Mouse (Mus musculus): ENCODE data around the gene Gpr33. TPM values are rescaled to one million over a fixed set of nuclear protein-coding genes. Genes with fewer than 3 reads are reported as not detected.
A peak's percentile ranks its signal among the peaks of the same experiment; 100 is the strongest.

Gene Gpr33
- polyA plus RNA-seq, 1 experiment from 2014 or later: not detected

- Histone ChIP-seq H3K4me3 (ENCODE audit: low read depth, low read length) (no peak overlapping the region), H3K27ac (ENCODE audit: low read depth, low read length) (no peak overlapping the region), H3K9me3 (ENCODE audit: control insufficient read depth, low read length) (no peaks in the 10 kb centered on the region), H3K27me3 (ENCODE audit: control insufficient read depth, insufficient read depth, low read length) (no peaks in the 10 kb centered on the region), H3K4me2 (ENCODE audit: low read depth) (no peak overlapping the region), H3K36me3 (ENCODE audit: control insufficient read depth, insufficient read depth, low read length) (no peaks in the 10 kb centered on the region), H3K9ac (ENCODE audit: low read length) (no peak overlapping the region), H3K4me1 (ENCODE audit: control insufficient read depth, insufficient read depth, low read length) (no peaks in the 10 kb centered on the region)
- ATAC-seq (ENCODE audit: insufficient read depth, low FRiP score, low TSS enrichment) (no peak), DNase-seq (ENCODE audit: low spot score) (no peak)
- WGBS: 41% methylated on average over 9 of the region's 9 CpGs
Observed at GRCm38 (mm10) chr12:52013274-52013673, 14.6 kb downstream of the Gpr33 start.

- H3K4me1 ChIP-seq (ENCODE audit: control insufficient read depth, insufficient read depth, low read length): no peaks in the 10 kb centered on the region
- H3K9me3 ChIP-seq (ENCODE audit: control insufficient read depth, low read length): no peaks in the 10 kb centered on the region
- no peaks in the 10 kb centered on the region for H3K27me3 ChIP-seq (ENCODE audit: control insufficient read depth, insufficient read depth, low read length)
- no peak overlapping the region for H3K4me2 ChIP-seq (ENCODE audit: low read depth)
- no peak overlapping the region for H3K4me3 ChIP-seq (ENCODE audit: low read depth, low read length)
- H3K27ac ChIP-seq (ENCODE audit: low read depth, low read length): no peak overlapping the region
- no peaks in the 10 kb centered on the region for H3K36me3 ChIP-seq (ENCODE audit: control insufficient read depth, insufficient read depth, low read length)
- ATAC-seq (ENCODE audit: insufficient read depth, low FRiP score, low TSS enrichment) (no peak), DNase-seq (ENCODE audit: low spot score) (no peak)
- no peak overlapping the region for H3K9ac ChIP-seq (ENCODE audit: low read length)
- WGBS: 81% methylated on average over 8 of the region's 8 CpGs
Observed at GRCm38 (mm10) chr12:52012159-52012558, 15.7 kb downstream of the Gpr33 start.

- Histone ChIP-seq H3K4me1 (ENCODE audit: control insufficient read depth, insufficient read depth, low read length) (no peaks in the 10 kb centered on the region), H3K9ac (ENCODE audit: low read length) (no peak overlapping the region), H3K4me3 (ENCODE audit: low read depth, low read length) (no peak overlapping the region), H3K27me3 (ENCODE audit: control insufficient read depth, insufficient read depth, low read length) (no peaks in the 10 kb centered on the region), H3K36me3 (ENCODE audit: control insufficient read depth, insufficient read depth, low read length) (no peaks in the 10 kb centered on the region), H3K9me3 (ENCODE audit: control insufficient read depth, low read length) (no peaks in the 10 kb centered on the region), H3K27ac (ENCODE audit: low read depth, low read length) (no peak overlapping the region), H3K4me2 (ENCODE audit: low read depth) (no peak overlapping the region)
- DNase-seq (ENCODE audit: low spot score) (no peak), ATAC-seq (ENCODE audit: insufficient read depth, low FRiP score, low TSS enrichment) (no peak)
- WGBS: 70% methylated on average over 2 of the region's 2 CpGs
Observed at GRCm38 (mm10) chr12:52010630-52010961, 17.3 kb downstream of the Gpr33 start.

DNA sequence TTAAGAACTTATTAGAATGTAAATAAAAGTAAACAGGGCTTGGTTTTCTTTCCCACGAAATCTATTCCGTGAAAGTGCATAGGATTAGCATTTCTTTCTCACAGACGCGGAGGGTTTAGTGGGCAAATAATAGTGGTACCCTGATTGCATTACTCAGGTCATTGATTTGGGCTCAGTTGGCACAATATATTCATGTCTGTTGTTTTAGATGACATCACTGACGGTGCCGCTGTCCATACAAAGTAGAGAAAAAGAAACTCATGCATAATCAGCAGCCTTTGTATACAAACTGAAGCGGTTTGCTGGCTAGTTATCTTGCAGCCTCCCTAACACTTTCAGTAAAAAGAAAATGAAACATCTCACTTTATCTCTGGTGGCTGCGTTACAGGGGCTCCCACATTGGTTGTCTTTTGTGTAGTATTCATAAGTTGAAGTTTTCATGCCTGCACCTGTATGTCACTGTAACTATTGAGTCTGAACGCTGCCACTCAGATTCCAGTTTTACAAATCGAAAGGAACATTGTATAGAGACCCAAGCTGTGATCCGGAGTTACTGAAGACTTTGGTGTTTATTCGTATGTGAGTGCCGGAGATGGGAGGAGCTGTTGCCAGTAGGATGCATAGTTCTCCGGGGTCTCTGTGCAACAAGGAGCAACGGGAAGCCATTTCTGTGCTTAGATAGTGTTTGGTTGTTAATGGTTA lies 17.8 kb downstream of the Gpr33 start:
- H3K9me3 ChIP-seq (ENCODE audit: control insufficient read depth, low read length): no peaks in the 10 kb centered on the region
- no peaks in the 10 kb centered on the region for H3K27me3 ChIP-seq (ENCODE audit: control insufficient read depth, insufficient read depth, low read length)
- H3K36me3 ChIP-seq (ENCODE audit: control insufficient read depth, insufficient read depth, low read length): no peaks in the 10 kb centered on the region
- no peak overlapping the region for H3K27ac ChIP-seq (ENCODE audit: low read depth, low read length)
- no peaks in the 10 kb centered on the region for H3K4me1 ChIP-seq (ENCODE audit: control insufficient read depth, insufficient read depth, low read length)
- no peak overlapping the region for H3K4me3 ChIP-seq (ENCODE audit: low read depth, low read length)
- no peak; the same call in 1 of the 2 replicates for ATAC-seq (ENCODE audit: insufficient read depth, low FRiP score, low TSS enrichment)
- peak; percentile 16 for DNase-seq (ENCODE audit: low spot score)
- 60% methylated on average over 15 of the region's 15 CpGs for WGBS
- H3K4me2 ChIP-seq (ENCODE audit: low read depth): peak overlapping the region; percentile 12; the same call in 1 of the 2 replicates
- H3K9ac ChIP-seq (ENCODE audit: low read length): no peak overlapping the region

GRCm38 (mm10) chr12:52006633-52006994 lies 21.2 kb downstream of the Gpr33 start:
- Histone ChIP-seq H3K9ac (ENCODE audit: low read length) (no peak overlapping the region), H3K36me3 (ENCODE audit: control insufficient read depth, insufficient read depth, low read length) (no peaks in the 10 kb centered on the region), H3K9me3 (ENCODE audit: control insufficient read depth, low read length) (no peaks in the 10 kb centered on the region), H3K4me3 (ENCODE audit: low read depth, low read length) (peak overlapping the region; percentile 56; the same call in 1 of the 2 replicates), H3K4me2 (ENCODE audit: low read depth) (peak overlapping the region; percentile 53; the same call in 1 of the 2 replicates), H3K27me3 (ENCODE audit: control insufficient read depth, insufficient read depth, low read length) (no peaks in the 10 kb centered on the region), H3K4me1 (ENCODE audit: control insufficient read depth, insufficient read depth, low read length) (no peaks in the 10 kb centered on the region), H3K27ac (ENCODE audit: low read depth, low read length) (no peak overlapping the region)
- WGBS: 50% methylated on average over 5 of the region's 5 CpGs
- no peak for DNase-seq (ENCODE audit: low spot score)
- peak; percentile 49 for ATAC-seq (ENCODE audit: insufficient read depth, low FRiP score, low TSS enrichment)

DNA sequence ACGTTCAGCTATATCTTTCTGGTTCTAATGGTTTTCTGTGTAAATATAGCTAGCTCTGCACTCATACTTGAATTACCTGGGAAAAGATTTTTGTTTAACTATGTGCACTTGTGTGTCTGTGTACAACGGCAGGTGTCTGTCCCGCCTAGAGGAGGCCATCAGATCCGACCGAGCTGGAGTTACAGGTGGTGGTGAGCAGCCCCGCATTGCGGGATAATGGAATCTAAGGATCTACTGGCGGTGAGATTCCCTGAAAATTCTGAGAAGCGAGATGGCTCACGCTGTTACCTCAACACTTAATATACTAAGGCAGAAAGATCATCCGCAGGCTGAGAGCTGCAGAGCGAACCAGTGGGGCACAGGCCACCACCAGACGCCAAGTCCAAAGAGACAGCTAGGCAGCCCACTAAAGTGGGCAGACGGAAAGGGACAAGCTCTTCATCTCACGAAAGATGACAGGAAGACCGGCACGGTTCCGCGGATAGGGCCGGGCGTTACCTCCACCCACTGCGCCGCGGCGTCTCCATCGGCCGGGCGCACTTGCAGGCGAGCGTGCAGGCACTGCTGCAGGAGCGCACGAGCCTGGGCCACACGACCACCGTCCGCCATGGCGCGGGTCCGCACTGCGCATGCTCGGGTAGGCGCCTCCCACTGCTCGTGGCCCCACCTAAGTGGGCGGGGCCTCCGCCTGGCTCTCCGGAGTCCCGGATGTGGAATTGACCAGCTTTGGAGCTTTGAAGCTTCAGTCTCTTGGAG lies 21.8 kb downstream of the Gpr33 start, which contains the start of gene Dtd2:
Dtd2 (minus strand) TSS at position 625 of the 756 bp plus-strand sequence.
- WGBS: 2% methylated on average over 46 of the region's 46 CpGs
- H3K27ac ChIP-seq (ENCODE audit: low read depth, low read length): no peak within 1 kb of the TSS
- no peaks in the 10 kb centered on the region for H3K9me3 ChIP-seq (ENCODE audit: control insufficient read depth, low read length)
- H3K36me3 ChIP-seq (ENCODE audit: control insufficient read depth, insufficient read depth, low read length): no peaks in the 10 kb centered on the region
- H3K4me1 ChIP-seq (ENCODE audit: control insufficient read depth, insufficient read depth, low read length): no peaks in the 10 kb centered on the region
- peak within 1 kb of the TSS; percentile 53 for H3K4me2 ChIP-seq (ENCODE audit: low read depth)
- peak within 1 kb of the TSS; percentile 66 for H3K9ac ChIP-seq (ENCODE audit: low read length)
- peak; percentile 95 for DNase-seq (ENCODE audit: low spot score)
- no peaks in the 10 kb centered on the region for H3K27me3 ChIP-seq (ENCODE audit: control insufficient read depth, insufficient read depth, low read length)
- H3K4me3 ChIP-seq (ENCODE audit: low read depth, low read length): peak within 1 kb of the TSS; percentile 56
- ATAC-seq (ENCODE audit: insufficient read depth, low FRiP score, low TSS enrichment): peak; percentile 90

- Histone ChIP-seq H3K4me3 (ENCODE audit: low read depth, low read length) (no peak overlapping the region), H3K9ac (ENCODE audit: low read length) (no peak overlapping the region), H3K9me3 (ENCODE audit: control insufficient read depth, low read length) (no peaks in the 10 kb centered on the region), H3K27me3 (ENCODE audit: control insufficient read depth, insufficient read depth, low read length) (no peaks in the 10 kb centered on the region), H3K36me3 (ENCODE audit: control insufficient read depth, insufficient read depth, low read length) (no peaks in the 10 kb centered on the region), H3K4me1 (ENCODE audit: control insufficient read depth, insufficient read depth, low read length) (no peaks in the 10 kb centered on the region), H3K4me2 (ENCODE audit: low read depth) (no peak overlapping the region), H3K27ac (ENCODE audit: low read depth, low read length) (no peak overlapping the region)
- DNase-seq (ENCODE audit: low spot score) (no peak), ATAC-seq (ENCODE audit: insufficient read depth, low FRiP score, low TSS enrichment) (no peak)
- WGBS: 96% methylated on average over 3 of the region's 3 CpGs
Observed at GRCm38 (mm10) chr12:52002746-52003145, 25.1 kb downstream of the Gpr33 start.

- Histone ChIP-seq H3K9ac (ENCODE audit: low read length) (no peak overlapping the region), H3K4me2 (ENCODE audit: low read depth) (no peak overlapping the region), H3K9me3 (ENCODE audit: control insufficient read depth, low read length) (no peaks in the 10 kb centered on the region), H3K27me3 (ENCODE audit: control insufficient read depth, insufficient read depth, low read length) (no peaks in the 10 kb centered on the region), H3K4me1 (ENCODE audit: control insufficient read depth, insufficient read depth, low read length) (no peaks in the 10 kb centered on the region), H3K4me3 (ENCODE audit: low read depth, low read length) (no peak overlapping the region), H3K27ac (ENCODE audit: low read depth, low read length) (no peak overlapping the region), H3K36me3 (ENCODE audit: control insufficient read depth, insufficient read depth, low read length) (no peaks in the 10 kb centered on the region)
- peak; percentile 26 for DNase-seq (ENCODE audit: low spot score)
- WGBS: 48% methylated on average over 4 of the region's 4 CpGs
- no peak for ATAC-seq (ENCODE audit: insufficient read depth, low FRiP score, low TSS enrichment)
Observed at GRCm38 (mm10) chr12:52001544-52001943, 26.3 kb downstream of the Gpr33 start.
